Mouse (Mus musculus) spleen, postnatal 10 days (tissue): ENCODE results near the gene Isg15.

Experiments used
- DNase-seq, 2 experiments: peaks; one replicate each; pipeline ENCODE4 v3.0.0; 2021 to 2022; ENCODE audit warnings: low spot score in 2 of 2

The Isg15 gene

DNA sequence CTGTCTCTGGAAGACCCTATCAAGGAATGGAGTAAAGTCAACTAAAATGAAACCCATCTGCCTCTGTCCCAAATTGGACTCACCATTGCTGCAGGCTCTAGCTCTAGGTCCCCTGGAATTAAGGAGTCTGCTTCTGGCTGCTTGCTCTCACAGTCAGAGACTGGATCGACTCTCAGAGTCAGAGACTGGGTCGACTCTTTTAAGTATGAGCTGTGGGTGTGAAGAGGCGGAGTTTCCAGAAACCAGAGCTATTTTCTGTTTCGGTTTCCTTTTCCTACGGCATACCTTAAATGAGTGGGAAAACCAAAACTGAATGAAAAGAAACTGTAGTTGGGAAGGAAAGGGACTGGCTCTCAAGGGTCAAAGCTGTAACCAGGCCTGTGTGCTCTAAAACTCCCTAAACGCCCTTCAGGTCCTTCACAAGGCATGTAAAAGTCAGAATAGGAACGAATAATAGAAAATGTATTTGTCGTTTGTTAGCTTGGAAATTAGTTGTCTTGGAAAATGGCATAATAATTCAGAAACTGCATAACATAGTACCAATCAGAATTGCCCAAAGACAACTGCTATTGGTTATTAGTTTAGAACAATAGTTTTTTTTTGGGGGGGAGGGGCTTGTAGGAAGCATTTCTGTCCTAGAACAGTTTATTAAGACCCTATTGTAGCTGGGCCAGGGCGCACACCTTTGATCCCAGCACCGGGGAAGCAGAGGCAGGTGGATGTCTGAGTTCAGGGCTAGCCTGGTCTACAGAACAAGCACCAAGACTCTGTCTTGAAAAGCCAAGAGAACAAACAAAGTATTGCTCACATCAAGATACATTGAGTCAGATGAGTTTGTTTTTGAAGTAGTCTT, at the start of gene Isg15:
TSS of gene Isg15 (minus strand) at position 196 of the 853 bp plus-strand sequence.
- DNase-seq = no peak

DNA sequence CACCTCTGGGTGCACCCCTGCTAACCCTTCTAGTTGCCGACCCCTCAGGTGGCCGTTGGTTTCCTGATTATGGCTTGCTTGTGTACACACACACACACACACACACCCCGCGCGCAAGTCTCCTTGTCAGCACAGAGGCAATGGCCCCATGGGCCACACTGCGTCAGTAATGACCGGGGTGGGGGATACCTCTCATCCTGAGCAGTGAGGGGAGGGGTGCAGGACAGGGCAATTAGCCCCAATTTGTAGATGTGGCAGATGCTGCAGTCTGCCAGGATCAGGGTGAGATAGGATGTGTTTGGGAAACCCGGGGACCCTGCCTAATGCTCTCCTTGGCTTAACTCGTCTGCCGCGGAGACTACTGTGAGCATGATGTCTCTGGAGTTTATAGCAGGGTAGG, 48.9 kb upstream of the Isg15 start:
- DNase-seq = no peak

DNA sequence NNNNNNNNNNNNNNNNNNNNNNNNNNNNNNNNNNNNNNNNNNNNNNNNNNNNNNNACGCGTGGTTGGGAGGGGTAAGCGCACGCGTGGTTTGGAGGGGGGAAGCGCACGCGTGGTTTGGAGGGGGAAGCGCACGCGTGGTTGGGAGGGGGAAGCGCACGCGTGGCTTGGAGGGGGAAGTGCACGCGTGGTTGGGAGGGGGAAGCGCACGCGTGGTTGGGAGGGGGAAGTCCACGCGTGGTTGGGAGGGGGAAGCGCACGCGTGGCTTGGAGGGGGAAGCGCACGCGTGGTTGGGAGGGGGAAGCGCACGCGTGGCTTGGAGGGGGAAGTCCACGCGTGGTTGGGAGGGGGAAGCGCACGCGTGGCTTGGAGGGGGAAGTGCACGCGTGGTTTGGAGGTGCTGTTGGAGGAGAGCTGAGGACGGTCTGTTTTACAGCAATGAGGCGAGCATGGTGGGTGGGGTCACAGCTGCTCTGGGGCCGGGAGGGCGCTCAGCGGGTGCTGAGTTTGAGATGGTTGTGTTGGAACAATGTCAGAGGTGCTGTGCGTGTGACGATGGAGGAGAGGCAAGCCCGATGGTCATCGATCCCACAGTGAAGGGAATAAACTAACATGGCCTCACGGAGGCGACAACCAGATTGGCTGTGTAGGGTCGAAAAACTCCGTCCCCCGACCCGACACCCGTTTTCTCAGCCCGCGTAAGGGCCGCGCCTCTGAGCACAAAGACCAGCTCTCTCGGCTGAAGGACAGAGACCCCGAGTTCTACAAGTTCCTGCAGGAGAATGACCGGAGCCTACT, 36.2 kb upstream of the Isg15 start:
- DNase-seq = peak in 1 of 2 experiments; percentile 57

DNA sequence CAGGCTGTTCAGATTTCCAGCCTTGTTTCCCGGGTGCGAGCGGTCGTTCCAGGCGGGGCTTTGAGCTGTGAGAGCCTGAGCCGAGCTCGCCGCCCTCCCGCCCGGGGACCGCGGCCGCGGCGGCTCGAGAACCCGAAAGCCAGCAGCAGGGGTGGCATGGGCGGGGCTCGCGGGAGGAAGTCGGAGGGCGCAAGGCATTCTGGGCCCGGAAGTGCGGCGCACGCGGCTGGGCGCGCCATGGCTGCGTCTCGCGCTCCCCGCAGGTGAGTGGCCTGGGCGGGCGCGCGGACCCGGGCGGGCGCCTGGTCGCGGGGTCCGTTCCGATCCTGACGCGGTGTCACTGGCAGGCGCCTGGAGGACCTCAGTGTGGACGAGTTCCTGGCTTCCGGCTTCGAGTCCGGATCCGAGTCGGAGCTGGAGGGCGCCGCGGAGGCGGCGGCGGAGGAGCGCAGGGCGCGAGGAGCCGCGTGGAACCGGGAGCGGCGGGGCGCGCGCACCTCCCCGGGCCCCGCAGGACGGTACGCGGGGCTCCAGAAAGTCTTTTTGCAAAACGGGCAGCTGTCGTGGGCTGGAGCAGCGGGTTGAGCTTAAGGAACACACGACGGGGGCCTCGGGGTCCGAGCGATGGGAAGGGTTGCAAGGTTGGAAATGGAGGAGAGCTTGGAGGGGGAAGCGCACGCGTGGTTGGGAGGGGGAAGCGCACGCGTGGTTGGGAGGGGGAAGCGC, 35.4 kb upstream of the Isg15 start, which contains the start of gene Noc2l:
TSS of gene Noc2l (plus strand) at position 203 of the 726 bp plus-strand sequence.
- peak; percentile 83 to 97 for DNase-seq

DNA sequence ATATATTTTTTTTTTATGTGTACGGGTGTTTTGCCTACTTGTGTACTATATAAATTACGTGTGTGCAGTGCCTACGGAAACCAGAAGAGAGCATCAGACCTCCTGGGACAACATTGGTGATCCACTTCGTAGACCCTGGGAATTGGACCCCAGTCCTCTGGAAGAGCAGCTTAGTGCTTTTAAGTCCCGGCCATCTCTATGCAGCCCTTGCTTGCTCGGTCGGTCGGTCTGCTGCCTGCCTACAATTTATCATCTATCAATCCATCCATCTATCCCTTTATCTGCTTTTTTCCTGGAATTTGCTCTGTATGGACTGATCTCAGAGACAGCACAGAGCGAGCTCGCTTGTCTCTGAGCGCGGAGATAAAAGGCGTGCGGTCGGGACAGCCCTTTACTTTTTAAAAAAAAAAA, 34.7 kb upstream of the Isg15 start:
- DNase-seq = peak in 1 of 2 experiments; percentile 55

DNA sequence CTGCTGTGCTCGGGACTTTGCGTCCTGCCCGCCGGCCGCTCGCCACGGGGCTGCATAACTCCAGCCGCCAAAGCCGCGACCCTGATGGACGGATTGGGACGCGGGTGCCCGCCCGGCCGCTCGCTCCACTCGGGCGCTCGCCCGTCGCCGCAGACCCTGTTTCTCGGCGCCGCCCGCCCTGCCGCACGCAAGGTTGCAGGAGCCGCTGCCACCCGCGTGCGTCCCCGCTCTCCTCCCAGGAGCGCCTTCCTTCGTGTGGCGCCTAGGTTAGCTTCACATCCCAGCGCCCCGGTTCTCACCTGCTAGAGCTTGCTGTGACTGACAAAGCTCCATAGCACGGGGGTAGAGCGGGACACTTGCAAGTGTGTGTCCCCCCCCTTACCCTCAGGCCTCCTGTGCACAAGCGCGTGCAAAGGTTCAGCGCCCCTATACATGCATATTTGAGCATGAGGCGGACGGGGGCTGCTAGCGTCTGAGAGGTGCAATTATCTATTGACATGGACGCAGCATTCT, 34.1 kb upstream of the Isg15 start, which contains the start of gene Plekhn1:
TSS of gene Plekhn1 (minus strand) at position 157 of the 513 bp plus-strand sequence.
- peak; percentile 75 to 85 for DNase-seq

DNA sequence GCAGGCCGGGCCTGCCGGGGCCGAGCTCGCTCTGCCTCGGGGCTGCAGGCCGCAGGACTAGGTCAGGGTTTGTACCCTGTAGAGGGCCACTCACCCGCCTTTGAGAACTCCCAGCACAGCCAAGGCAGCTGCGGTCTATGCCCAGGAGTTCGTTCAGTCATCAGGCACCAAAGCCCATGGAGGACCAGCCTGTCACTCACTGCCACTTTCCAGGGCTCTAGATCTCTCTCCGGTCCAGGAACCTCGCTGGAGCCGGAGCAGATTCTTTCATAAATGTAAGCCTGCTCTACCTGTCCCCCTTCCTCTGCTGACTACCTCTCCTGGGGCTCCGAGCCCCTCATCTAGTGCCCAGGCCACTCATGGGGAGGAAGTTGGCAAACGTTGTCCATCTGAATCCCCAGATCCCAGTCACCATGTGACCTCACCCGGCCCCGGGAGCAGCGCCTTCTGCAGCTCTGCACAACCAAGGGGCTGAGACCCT, 33.4 kb upstream of the Isg15 start:
- DNase-seq = peak in 1 of 2 experiments; percentile 52

DNA sequence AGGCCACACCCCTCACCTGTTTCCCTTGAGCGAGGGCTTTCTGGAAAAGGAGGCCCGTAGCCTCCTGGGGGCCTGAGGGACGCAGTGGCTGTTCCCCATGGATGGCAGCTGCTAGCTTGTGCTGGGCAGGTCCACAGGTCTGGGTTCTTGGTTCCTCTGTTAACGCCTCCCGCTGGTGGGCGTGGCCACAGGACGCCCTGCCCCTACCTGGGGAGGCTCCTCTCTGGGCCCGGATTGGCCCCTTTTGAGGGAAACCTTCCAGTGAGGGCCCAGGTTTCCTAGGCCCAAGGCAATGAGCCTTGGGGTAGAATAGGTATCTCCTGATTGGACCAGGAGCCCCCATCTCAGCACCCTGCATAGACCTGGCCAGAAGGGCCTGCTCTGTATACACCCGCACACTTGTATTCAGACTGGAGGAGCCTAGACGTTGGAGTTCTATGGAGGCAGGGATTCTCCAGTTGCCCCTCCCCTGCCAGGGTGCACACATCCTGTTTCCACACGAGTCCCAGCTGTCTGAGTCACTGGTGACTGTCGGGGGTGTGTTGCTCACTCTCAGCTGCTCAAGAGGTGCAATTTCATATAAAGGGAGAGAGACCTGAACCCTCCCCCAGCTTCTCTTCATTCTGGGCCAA, 27.9 kb upstream of the Isg15 start:
- DNase-seq = no peak

DNA sequence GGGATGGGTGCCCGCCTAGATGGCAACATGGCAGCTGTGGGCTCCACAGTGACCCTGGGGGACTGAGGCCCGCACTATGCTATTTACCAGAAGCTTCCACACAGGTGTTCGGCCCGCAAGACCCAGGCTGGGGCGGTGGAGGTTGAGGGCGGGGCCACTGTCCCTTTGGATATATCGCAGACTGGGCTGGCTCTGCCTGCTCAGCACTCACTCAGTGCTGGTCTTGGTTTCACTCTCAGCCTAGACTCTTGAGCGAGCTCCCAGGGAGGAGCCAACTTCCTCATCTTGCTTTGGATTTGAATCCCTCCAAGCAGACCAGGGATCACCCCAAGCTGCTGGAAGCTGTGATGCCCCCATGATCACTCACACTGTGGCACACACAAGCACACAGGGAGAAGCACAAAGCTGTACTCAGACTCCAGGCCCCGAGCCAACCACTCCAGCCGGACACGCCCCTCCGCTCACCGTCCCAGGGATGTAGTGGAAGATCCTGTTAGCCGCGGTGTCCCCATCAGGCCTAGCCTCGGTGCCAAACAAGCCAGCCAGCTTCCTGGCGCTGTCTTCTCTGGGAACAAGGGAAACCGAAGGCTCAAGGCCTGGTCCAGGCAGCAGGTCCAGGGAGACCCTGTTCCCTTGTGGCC, 27.3 kb upstream of the Isg15 start:
- DNase-seq = no peak

DNA sequence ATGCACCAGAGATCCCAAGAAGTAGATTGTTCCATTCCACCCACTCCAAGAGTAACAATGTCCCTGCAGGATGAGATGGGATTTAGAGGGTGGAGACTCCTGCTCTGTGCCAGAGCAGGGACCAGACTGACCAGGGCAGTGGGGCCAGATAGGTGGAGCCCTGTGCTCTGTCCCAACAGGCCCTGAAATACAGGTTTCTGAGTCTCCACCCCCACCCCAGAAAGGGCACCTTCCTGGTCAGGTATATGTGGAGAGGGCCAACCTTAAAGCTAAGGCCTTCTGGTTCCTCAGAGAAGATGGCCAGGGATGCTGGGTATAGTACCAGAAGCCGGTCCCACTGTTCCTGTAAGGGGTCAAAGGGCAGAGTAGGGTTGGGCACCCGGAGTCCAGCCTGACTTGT, 23.7 kb upstream of the Isg15 start:
- no peak for DNase-seq

DNA sequence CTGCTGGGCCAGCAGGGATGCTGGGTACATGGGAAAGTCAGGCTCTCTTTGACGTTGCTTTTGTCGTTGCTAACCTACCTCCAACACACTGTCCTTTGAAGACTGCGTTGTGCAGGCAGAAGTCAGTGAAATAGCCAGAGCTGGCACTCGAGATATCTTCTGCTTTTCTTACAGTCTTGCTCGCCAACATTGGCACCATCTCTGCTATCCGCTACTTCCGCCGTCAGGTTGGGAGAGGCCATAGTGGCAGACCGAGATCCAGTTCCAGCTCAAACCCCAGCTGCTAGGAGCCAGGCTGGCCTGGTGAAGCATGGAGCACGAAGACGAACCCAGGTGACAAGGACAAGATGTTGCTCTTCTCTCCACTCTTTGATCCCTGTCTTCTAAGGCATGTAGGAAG, 19.3 kb upstream of the Isg15 start:
- no peak for DNase-seq

DNA sequence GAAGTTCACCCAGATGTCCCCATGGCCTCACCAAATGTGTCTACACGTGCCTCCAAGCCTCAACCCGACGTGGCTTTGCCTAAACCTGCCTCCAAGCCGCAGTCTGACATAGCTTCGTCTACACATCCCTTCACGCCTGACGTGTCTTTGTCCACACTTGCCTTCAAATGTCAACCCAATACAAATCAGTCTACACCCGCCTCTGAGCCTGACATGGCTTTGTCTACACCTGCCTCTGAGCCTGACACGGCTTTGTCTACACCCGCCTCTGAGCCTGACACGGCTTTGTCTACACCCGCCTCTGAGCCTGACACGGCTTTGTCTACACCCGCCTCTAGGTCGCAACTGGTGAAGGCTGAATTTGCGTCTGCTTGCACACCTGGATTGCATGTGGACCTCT, 17.2 kb upstream of the Isg15 start:
- DNase-seq = no peak

DNA sequence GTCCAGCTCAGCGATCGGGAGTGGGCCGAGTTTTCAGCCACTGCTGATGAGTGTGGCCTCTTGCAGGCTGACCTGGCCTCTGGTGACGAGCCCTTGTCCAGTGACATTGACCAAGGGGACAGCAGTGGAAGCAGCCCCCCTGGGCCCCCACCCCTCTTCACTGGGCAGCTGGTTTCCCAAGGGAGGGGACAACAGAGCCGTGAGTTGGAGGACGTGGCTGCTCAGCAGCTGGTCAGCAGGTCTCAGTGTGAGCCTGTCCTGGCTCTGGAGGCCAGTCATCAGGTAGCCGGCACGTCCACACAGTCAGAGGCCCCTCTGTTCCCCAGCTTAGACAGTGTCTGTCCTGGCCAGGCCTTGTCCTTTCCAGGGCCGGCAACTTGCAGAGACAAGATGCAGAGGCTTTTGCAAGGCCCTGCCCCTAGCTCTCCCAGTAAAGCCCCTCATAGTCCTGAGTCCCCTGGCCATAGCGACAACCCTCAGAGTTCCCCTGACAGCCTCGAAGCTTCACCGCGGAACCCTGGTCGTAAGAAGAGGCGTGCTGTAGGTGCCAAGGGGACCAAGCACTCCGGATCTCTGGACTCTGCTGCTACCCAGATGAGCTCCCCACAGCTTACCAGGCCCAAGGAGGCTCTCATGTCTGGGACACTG, 16.5 kb upstream of the Isg15 start:
- DNase-seq = no peak

DNA sequence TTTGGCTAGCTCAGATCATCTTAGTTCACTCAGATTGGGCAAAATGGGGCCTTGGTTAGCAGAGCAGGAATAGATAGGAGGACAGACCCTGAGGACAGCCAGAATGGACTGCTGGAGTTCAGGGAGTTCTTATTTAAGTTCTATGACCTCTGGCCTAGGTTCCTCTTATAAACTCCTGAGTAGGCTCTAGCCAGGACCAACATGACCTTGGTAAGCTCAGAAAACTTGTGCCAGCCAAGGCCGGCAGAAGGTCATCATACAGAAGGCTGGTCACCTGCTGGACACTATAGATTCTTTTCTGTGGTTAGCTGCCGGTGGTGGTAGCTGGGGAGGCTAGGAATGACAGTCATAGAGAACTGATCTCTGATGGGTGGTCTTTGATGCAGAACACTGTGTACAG, 15.6 kb upstream of the Isg15 start:
- DNase-seq = no peak

DNA sequence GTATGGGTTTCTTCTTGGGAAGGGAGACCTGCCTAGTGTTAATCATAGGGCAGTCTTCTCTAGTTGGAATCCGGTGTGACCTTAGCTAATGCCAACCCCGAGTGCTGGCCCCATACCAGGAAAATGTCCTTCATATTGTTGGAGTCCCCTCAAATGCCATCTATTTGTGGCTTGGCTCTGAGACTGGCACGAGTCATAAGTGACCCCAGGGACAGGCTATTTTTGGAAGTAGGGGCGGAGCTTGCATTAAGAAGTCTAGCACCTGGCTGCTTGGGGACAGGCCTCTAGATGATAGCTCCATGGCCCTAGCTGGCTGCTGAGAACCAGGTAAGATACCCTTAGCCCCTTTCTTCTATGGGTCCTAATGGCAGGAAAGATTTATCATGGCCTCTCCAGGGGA, 15.0 kb upstream of the Isg15 start, which contains the start of gene Perm1:
TSS of gene Perm1 (plus strand) at position 220 of the 400 bp plus-strand sequence.
- no peak for DNase-seq

DNA sequence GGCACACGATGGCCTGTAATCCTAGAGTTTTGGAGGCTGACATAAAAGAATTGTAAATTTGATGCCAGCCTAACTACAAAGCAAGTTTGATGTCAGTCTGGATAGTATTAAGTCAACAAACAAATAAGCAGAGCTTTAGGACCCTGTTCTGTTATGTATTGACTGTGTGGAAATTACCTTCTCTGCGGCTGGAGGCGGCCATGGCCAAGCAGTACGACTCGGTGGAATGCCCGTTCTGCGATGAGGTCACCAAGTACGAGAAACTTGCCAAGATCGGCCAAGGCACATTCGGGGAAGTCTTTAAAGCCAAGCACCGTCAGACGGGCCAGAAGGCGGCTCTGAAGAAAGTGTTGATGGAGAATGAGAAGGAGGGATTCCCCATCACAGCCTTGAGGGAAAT, 12.5 kb upstream of the Isg15 start:
- no peak for DNase-seq

DNA sequence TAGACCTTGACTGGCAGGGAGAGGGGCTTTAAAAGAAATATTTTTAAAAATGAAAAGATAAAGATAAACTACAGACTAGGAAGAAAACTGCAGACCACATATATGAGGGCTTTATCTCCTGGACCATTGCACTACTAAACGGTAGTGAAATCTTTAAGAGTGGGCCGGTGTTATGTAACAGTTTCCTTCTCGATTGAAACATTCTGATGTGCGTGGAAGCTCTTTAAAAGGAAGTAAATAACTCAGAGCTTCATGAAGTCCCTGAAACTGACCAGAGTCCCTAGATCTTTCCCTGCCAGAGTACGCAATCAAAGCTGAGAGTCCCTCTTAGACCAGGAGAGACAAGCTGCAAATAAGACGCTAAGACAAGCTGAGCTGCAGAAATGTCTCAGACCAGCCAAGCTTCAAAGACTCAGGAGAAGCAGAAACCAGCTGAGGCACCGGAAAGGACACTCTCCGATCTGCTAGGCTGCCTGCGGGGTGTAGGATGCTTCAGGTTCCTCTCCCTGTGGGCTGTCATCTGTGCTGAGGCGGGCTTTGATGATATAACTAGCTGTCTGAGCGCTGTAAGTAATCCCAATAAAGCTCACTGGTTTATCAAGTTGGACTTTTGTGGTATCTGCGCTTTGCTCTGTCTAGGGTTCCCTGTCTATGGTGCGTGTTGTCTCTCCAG, 9.5 kb upstream of the Isg15 start:
- DNase-seq = no peak

DNA sequence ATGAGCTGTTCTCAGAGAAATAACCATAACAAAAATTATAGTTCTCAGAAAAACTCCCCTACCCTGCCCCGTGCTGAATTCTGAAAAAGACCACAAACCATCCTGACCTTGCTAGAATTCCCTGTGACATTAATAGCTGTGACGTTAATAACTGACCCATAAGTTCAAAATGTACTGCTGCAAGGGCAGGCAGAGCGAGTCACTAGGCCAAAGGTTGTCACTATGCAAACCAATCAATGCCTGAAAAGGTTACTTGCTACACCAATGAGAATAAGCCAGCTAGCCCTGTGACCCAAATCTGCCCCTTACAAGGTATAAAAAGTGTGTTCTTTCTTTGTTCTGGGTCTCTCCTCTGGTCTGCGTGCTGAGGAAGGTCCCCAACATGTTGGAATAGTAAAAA, 8.3 kb upstream of the Isg15 start:
- DNase-seq = no peak

DNA sequence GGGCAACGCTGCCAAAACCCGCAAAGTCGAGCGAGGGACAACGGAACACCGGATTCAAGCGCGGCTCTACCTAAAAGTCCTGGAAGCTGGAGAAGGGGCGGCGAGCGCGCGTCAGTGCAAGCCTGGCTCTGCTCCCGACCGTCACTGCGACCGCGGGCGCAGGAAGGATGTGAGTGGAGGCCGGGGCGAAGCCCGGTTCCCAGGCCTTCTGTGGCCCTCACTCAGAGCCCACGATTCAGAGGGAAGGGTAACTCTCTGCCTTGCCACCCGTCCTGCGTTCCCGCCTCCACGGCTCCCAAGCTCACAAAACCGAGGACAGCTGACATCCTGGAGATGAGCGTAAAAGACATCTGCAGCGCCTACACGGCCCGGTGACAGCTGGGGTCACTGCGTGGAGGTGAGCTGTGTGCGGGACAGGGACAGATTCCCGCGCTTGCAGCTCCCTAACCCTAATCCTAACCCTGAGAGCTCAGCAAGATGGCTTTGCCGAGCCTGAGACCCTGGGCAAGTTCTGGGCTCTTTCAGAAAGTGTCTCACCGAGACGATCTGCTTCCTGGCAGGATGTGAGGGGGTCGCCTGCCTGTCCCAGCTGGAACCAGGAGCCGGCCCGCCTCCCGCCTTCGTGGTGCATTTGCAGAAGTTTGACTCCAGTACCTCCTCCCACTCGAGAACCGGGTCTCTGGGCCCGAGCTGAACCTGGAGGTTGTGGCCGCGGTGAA, 3.0 kb upstream of the Isg15 start:
- peak; percentile 51 to 52 for DNase-seq
